Mouse (Mus musculus): ENCODE results near the gene Gm49333. TPM values are rescaled to one million over a fixed set of nuclear protein-coding genes. Genes with fewer than 3 reads are reported as not detected.
A peak's percentile ranks its signal among the peaks of the same experiment; 100 is the strongest.
"Not testable (repeated sequence)": the region's sequence is repeated elsewhere in the genome, so short reads cannot be mapped to it uniquely, and the experiment has no call there.

Gene Gm49333
- polyA plus RNA-seq, 1 experiment from 2014 or later: 0.70 TPM

GRCm38 (mm10) chr16:20642161-20642560, 30.8 kb downstream of the Gm49333 start:
- Histone ChIP-seq H3K4me2 (ENCODE audit: low read depth, low read length) (no peak overlapping the region), H3K4me3 (ENCODE audit: low read depth, low read length) (no peak overlapping the region), H3K27ac (replicated peaks; ENCODE audit: low read depth, low read length) (no peak overlapping the region), H3K36me3 (ENCODE audit: control insufficient read depth, insufficient read depth, low read length) (no peaks in the 10 kb centered on the region), H3K4me1 (ENCODE audit: control insufficient read depth, insufficient read depth, low read length) (no peaks in the 10 kb centered on the region), H3K27me3 (replicated peaks; ENCODE audit: control insufficient read depth, insufficient read depth, low read length) (no peaks in the 10 kb centered on the region), H3K9ac (ENCODE audit: low read depth, low read length) (no peak overlapping the region), H3K9me3 (ENCODE audit: control insufficient read depth, low read length) (no peaks in the 10 kb centered on the region)
- 5% methylated on average over 8 of the region's 8 CpGs for WGBS
- DNase-seq (ENCODE audit: low spot score) (peak; percentile 73), ATAC-seq (ENCODE audit: low read depth) (peak; percentile 74)

GRCm38 (mm10) chr16:20643911-20644310, 32.5 kb downstream of the Gm49333 start:
- no peak for ATAC-seq (ENCODE audit: low read depth)
- no peak for DNase-seq (ENCODE audit: low spot score)
- H3K36me3 ChIP-seq (ENCODE audit: control insufficient read depth, insufficient read depth, low read length): no peaks in the 10 kb centered on the region
- WGBS: 93% methylated on average over 7 of the region's 7 CpGs
- H3K9ac ChIP-seq (ENCODE audit: low read depth, low read length): no peak overlapping the region
- no peak overlapping the region for H3K27ac ChIP-seq (replicated peaks; ENCODE audit: low read depth, low read length)
- H3K9me3 ChIP-seq (ENCODE audit: control insufficient read depth, low read length): no peaks in the 10 kb centered on the region
- no peaks in the 10 kb centered on the region for H3K27me3 ChIP-seq (replicated peaks; ENCODE audit: control insufficient read depth, insufficient read depth, low read length)
- H3K4me1 ChIP-seq (ENCODE audit: control insufficient read depth, insufficient read depth, low read length): no peaks in the 10 kb centered on the region
- H3K4me3 ChIP-seq (ENCODE audit: low read depth, low read length): no peak overlapping the region
- H3K4me2 ChIP-seq (ENCODE audit: low read depth, low read length): no peak overlapping the region

- H3K27ac ChIP-seq (replicated peaks; ENCODE audit: low read depth, low read length): peak within 1 kb of the TSS; percentile 66
- DNase-seq (ENCODE audit: low spot score): peak; percentile 97
- H3K9ac ChIP-seq (ENCODE audit: low read depth, low read length): peak within 1 kb of the TSS; percentile 90
- H3K27me3 ChIP-seq (replicated peaks; ENCODE audit: control insufficient read depth, insufficient read depth, low read length): no peaks in the 10 kb centered on the region
- H3K36me3 ChIP-seq (ENCODE audit: control insufficient read depth, insufficient read depth, low read length): peaks cover 34% of the 10 kb centered on the region
- peak within 1 kb of the TSS; percentile 74 for H3K4me2 ChIP-seq (ENCODE audit: low read depth, low read length)
- peak; percentile 98 for ATAC-seq (ENCODE audit: low read depth)
- WGBS: 2% methylated on average over 46 of the region's 46 CpGs
- H3K9me3 ChIP-seq (ENCODE audit: control insufficient read depth, low read length): no peaks in the 10 kb centered on the region
- peak within 1 kb of the TSS; percentile 90 for H3K4me3 ChIP-seq (ENCODE audit: low read depth, low read length)
- H3K4me1 ChIP-seq (ENCODE audit: control insufficient read depth, insufficient read depth, low read length): peaks cover 8% of the 10 kb centered on the region
Measured at GRCm38 (mm10) chr16:20651076-20651946, 39.9 kb downstream of the Gm49333 start, which contains the start of gene Psmd2. TSS of gene Psmd2 (plus strand) at chr16:20651652.

- peaks cover 8% of the 10 kb centered on the region for H3K4me1 ChIP-seq (ENCODE audit: control insufficient read depth, insufficient read depth, low read length)
- DNase-seq (ENCODE audit: low spot score) (no peak), ATAC-seq (ENCODE audit: low read depth) (0 out of 2 replicates have a peak, but pooled peaks have one; percentile 7)
- peak overlapping the region; percentile 17; the same call in 1 of the 2 replicates for H3K27ac ChIP-seq (replicated peaks; ENCODE audit: low read depth, low read length)
- peaks cover 41% of the 10 kb centered on the region for H3K36me3 ChIP-seq (ENCODE audit: control insufficient read depth, insufficient read depth, low read length)
- peak overlapping the region; percentile 74 for H3K4me2 ChIP-seq (ENCODE audit: low read depth, low read length)
- H3K27me3 ChIP-seq (replicated peaks; ENCODE audit: control insufficient read depth, insufficient read depth, low read length): no peaks in the 10 kb centered on the region
- H3K4me3 ChIP-seq (ENCODE audit: low read depth, low read length): peak overlapping the region; percentile 90
- WGBS: 6% methylated on average over 12 of the region's 12 CpGs
- peak overlapping the region; percentile 90 for H3K9ac ChIP-seq (ENCODE audit: low read depth, low read length)
- no peaks in the 10 kb centered on the region for H3K9me3 ChIP-seq (ENCODE audit: control insufficient read depth, low read length)
Measured at GRCm38 (mm10) chr16:20651947-20652310, 40.5 kb downstream of the Gm49333 start.

GRCm38 (mm10) chr16:20653315-20653714, 41.9 kb downstream of the Gm49333 start:
- no peaks in the 10 kb centered on the region for H3K9me3 ChIP-seq (ENCODE audit: control insufficient read depth, low read length)
- 53% methylated on average over 2 of the region's 2 CpGs for WGBS
- no peak overlapping the region for H3K9ac ChIP-seq (ENCODE audit: low read depth, low read length)
- DNase-seq (ENCODE audit: low spot score): no peak
- H3K27ac ChIP-seq (replicated peaks; ENCODE audit: low read depth, low read length): no peak overlapping the region
- no peak overlapping the region for H3K4me2 ChIP-seq (ENCODE audit: low read depth, low read length)
- peaks cover 54% of the 10 kb centered on the region for H3K36me3 ChIP-seq (ENCODE audit: control insufficient read depth, insufficient read depth, low read length)
- no peaks in the 10 kb centered on the region for H3K27me3 ChIP-seq (replicated peaks; ENCODE audit: control insufficient read depth, insufficient read depth, low read length)
- no peak for ATAC-seq (ENCODE audit: low read depth)
- H3K4me3 ChIP-seq (ENCODE audit: low read depth, low read length): no peak overlapping the region
- H3K4me1 ChIP-seq (ENCODE audit: control insufficient read depth, insufficient read depth, low read length): peaks cover 8% of the 10 kb centered on the region

GRCm38 (mm10) chr16:20657661-20658060, 46.3 kb downstream of the Gm49333 start:
- H3K27ac ChIP-seq (replicated peaks; ENCODE audit: low read depth, low read length): no peak overlapping the region
- no peaks in the 10 kb centered on the region for H3K27me3 ChIP-seq (replicated peaks; ENCODE audit: control insufficient read depth, insufficient read depth, low read length)
- 94% methylated on average over 4 of the region's 4 CpGs for WGBS
- ATAC-seq (ENCODE audit: low read depth): no peak
- no peaks in the 10 kb centered on the region for H3K9me3 ChIP-seq (ENCODE audit: control insufficient read depth, low read length)
- no peak for DNase-seq (ENCODE audit: low spot score)
- H3K36me3 ChIP-seq (ENCODE audit: control insufficient read depth, insufficient read depth, low read length): peaks cover 98% of the 10 kb centered on the region
- no peak overlapping the region for H3K4me2 ChIP-seq (ENCODE audit: low read depth, low read length)
- no peak overlapping the region for H3K4me3 ChIP-seq (ENCODE audit: low read depth, low read length)
- H3K4me1 ChIP-seq (ENCODE audit: control insufficient read depth, insufficient read depth, low read length): peaks cover 4% of the 10 kb centered on the region; the same call in 1 of the 2 replicates
- H3K9ac ChIP-seq (ENCODE audit: low read depth, low read length): no peak overlapping the region

- H3K9me3 ChIP-seq (ENCODE audit: control insufficient read depth, low read length); H3K4me3 ChIP-seq (ENCODE audit: low read depth, low read length); H3K4me1 ChIP-seq (ENCODE audit: control insufficient read depth, insufficient read depth, low read length); H3K27ac ChIP-seq (replicated peaks; ENCODE audit: low read depth, low read length); H3K9ac ChIP-seq (ENCODE audit: low read depth, low read length); H3K4me2 ChIP-seq (ENCODE audit: low read depth, low read length); H3K27me3 ChIP-seq (replicated peaks; ENCODE audit: control insufficient read depth, insufficient read depth, low read length); DNase-seq (ENCODE audit: low spot score); ATAC-seq (ENCODE audit: low read depth): not testable (repeated sequence)
- H3K36me3 ChIP-seq (ENCODE audit: control insufficient read depth, insufficient read depth, low read length): peaks cover 15% of the 10 kb centered on the region
- 98% methylated on average over 4 of the region's 6 CpGs for WGBS
Measured at GRCm38 (mm10) chr16:20668013-20668412, 56.6 kb downstream of the Gm49333 start, which contains the start of gene Eif4g1. TSS of gene Eif4g1 (plus strand) at chr16:20668313.

GRCm38 (mm10) chr16:20670291-20670690, 58.9 kb downstream of the Gm49333 start:
- H3K27ac ChIP-seq (replicated peaks; ENCODE audit: low read depth, low read length): no peak overlapping the region
- H3K9me3 ChIP-seq (ENCODE audit: control insufficient read depth, low read length): no peaks in the 10 kb centered on the region
- H3K27me3 ChIP-seq (replicated peaks; ENCODE audit: control insufficient read depth, insufficient read depth, low read length): no peaks in the 10 kb centered on the region
- H3K36me3 ChIP-seq (ENCODE audit: control insufficient read depth, insufficient read depth, low read length): peaks cover 14% of the 10 kb centered on the region
- H3K4me3 ChIP-seq (ENCODE audit: low read depth, low read length): no peak overlapping the region
- 75% methylated on average over 3 of the region's 3 CpGs for WGBS
- no peak overlapping the region for H3K4me2 ChIP-seq (ENCODE audit: low read depth, low read length)
- no peak for DNase-seq (ENCODE audit: low spot score)
- no peak for ATAC-seq (ENCODE audit: low read depth)
- H3K9ac ChIP-seq (ENCODE audit: low read depth, low read length): no peak overlapping the region
- peaks cover 13% of the 10 kb centered on the region; the same call in 1 of the 2 replicates for H3K4me1 ChIP-seq (ENCODE audit: control insufficient read depth, insufficient read depth, low read length)

Measured in embryonic facial prominence, embryonic 14.5 days (tissue).